Mouse (Mus musculus) left cerebral cortex, adult 9 months (tissue): Measurements from ENCODE around the gene Cd37.

ENCODE experiments used
- DNase-seq, 2 experiments: peaks; one replicate each; pipeline ENCODE4 v3.0.0; 2022; ENCODE audit warnings: low spot score in 2 of 2

The Cd37 gene

DNA sequence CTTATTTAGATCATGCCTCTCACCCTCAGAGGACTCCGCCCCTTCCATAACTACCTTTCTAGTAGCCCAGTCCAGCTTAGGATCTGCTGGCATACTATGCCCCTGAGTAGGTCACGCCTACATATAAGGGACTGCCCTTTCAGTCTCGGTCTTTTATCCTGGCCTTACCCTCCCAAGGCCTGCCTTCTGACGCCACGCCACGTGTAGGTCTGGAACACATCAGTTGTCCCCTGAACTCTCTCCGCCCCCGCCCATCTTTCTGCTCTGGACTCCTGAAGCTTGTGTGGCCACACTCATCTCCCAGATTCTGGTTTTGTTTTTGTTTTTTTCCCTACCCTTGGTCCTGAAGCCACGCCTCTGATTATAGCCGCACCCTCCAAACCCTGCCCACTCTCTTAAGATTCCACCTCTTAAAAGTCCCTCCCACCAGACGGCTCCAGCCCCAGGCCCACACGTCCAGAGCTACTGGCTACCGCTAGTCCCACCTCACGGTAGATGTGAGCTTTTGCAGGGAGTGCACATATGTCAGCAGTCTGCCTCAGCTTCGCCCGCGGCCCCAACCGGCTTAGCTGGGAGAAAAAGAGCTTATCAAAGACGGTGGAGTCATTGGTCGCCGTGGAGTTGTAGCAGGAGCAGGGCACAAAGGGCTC is 3.9 kb downstream of the Cd37 start:
- DNase-seq = no peak

DNA sequence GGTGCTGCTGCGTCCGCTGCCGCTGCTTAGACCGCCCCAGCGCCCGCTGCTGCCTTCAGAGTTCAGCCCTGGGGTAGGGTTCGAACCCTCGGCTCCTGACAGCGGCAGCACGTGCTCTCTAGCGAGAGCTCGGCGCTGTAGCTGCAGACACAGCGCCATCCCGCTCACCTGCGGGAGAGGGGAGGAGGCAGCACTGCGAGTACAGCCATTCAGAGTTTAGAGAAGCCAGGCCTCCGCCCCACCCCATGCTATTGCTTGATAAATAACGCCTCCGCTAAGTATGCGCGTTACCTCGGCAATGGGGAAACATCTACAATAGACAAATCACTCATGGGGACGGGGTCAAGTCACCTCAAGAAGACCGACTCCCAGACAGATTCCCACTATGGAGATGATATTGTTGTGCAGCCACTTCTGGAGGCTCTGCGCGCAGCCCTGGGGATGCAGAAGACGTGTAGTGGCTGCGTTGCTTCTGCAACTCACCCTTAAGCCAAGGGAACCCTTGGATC is 4.5 kb downstream of the Cd37 start:
- DNase-seq = no peak

DNA sequence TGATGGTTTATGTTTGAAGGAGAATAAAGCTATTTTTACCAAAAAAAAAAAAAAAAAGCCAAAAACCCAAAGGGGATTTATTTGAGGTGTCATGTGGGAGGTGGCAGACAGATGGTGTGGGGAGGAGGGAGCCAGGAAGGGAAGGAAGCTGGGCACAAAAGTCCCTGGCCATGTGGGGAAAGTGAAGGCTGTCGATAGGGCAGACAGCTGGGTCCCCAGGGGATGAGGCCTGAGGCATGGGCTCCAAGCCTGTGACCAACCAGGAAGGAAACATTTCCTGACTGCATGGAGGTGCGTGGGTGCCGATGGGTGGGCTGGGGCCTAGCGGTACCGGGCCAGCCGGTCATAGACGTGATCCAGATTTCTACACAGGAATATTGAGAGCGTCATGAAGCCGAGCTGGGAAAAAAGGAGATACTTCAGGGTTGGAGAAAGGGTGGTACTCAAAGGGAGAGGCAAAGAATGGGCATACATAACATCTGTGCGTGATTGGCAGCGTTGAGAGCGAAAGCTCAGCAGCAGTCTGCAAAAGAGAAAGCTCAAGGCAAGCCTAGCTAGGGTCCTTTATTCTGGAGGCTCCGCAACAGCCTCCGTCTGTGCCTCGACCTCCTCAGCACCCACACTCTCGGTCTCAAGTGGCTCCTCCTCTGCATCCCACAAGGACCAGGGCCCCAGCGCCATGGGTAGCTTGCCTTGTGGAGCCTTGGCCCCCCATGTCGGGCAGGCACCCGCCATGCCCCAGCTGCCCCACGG is 5.2 kb downstream of the Cd37 start:
- DNase-seq = peak; percentile 55 to 87

DNA sequence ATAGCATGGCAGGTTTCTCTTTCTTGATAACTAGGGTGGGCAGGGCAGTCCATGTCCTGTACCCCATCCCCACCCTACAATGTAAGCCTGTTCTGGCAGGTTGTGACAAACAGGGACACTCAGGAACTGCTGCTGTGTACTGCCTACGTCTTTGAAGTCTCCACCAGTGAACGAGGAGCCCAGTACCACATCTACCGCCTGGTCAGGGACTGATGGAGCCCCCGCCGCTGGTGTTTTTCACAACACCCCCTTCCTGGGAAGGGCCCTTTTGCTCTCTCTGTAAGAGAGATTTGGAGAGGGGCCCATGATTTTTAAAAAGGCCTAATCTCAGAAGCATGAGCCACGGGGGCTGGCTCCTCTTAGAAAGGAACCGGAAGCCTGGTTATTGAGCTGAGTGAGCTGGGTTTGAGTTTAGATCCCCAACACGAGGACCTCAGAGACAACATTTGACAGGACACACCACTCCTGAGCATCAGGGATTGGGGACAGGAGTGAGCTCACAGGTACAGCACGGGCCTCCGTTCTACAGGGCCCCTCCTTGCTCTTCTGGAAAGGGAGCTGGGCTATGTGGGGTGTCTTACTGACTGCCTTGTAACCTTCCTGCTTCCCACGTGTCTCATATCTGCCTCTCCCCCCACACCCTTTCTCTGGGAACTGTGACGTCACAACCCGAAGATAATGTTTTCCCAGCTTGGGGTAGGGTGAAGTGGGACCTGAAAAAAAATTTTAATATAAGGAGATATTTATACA is 6.0 kb downstream of the Cd37 start:
- DNase-seq = peak in 1 of 2 experiments; percentile 66

DNA sequence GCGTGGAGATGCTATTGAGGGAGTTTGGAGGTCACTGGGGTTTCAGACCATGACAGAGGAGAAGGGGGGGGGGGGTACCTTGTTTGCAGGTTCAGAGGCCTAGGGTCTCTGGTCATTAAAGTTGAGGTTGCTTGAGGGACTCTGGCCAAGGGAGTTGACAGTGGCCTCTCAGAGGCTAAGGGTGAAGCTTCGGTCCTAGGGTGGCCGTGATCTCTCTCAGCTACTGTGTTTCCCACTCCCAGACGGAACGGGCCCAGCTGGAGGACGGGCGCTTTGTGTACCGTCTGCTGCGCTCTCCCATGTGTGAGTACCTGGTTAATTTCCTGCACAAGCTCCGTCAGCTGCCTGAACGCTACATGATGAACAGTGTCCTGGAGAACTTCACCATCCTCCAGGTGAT is 7.0 kb downstream of the Cd37 start:
- DNase-seq = no peak

DNA sequence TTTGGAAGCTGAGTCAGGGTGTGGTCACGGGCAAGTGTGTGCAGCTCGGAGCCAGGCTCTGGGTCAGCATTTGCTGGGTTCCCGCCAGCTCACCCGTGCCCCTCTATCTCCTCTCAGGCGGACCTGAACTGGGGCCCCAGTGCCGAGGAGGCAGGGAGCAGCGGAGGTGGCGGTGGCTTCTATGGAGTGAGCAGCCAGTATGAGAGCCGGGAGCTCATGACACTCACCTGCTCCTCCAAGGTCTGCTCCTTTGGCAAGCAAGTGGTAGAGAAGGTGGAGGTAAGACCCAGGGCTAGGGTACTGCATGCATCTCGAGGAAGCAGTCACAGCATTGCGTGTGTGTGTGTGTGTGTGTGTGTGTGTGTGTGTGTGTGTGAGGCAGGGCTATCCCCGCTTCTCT is 7.7 kb downstream of the Cd37 start:
- no peak for DNase-seq

DNA sequence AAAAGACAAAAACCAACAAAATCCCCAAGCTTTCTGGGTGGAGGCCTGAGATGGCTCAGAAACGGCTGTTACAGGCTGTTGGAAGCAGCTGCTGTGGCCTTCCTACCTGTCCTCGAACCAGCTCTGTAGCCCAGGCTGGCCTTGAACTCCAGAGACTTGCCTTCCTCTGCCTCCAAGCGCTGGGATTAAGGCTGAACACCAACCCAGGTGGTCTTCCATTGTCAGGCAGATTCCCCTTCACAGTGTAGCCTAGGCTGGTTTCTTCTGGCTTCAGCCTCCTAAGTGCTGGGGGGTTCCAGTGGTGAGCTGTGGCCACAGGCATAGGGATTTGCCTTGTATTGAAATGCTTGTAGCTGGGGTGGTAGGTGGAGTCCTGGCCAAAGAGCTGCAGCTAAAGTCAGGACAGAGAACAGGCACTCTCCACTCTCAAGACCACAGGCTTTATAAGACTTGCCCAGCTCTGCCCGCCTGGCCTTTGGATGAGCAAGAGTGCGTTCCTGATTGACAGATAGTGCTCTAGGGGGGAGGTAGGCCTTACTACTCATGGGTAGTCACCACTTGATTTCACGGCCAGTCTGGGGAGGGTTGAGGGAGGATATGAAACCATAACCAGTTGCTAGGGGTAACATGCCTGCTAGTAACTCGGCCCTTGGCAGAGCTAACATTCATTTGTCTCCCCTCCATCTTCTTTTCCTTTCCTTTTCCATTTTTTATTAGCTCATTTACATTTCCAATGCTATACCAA is 9.3 kb downstream of the Cd37 start:
- no peak for DNase-seq

DNA sequence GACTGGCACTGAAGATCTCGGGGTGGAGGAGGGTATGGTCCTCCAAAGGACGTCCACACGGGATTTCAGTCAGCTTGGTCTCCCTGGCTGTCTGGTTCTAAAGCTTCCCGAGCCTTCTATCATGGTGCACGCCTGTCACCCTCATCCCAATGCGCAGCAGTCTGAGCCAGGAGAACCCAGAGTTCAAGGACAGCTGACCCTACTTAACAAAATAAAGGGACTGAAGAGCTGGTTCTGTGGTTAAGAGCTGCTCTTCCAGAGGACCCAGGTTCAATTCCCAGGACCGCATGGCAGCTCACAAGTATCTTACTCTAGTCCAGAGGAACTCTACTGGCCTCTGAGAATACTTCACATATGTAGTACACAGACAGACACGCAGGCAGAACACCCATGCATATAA is 9.9 kb downstream of the Cd37 start:
- DNase-seq = no peak

DNA sequence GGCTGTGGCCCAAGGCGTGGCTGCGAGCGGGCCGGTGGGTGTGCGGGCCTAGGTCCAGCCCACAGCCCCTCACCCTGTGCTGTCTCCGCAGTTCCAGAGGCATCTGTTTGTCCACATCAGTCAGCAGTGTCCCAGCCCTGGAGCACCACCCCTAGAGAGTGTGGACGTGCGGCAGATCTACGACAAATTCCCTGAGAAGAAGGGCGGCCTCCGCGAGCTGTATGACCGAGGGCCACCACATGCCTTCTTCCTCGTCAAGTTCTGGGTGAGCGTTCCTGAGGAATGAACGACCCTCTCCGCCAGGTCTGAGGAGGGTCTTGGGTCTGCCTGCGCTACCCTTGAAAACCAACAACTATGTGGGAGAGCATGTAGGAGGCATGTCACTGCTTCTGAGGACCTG is 10.4 kb downstream of the Cd37 start:
- DNase-seq = no peak

DNA sequence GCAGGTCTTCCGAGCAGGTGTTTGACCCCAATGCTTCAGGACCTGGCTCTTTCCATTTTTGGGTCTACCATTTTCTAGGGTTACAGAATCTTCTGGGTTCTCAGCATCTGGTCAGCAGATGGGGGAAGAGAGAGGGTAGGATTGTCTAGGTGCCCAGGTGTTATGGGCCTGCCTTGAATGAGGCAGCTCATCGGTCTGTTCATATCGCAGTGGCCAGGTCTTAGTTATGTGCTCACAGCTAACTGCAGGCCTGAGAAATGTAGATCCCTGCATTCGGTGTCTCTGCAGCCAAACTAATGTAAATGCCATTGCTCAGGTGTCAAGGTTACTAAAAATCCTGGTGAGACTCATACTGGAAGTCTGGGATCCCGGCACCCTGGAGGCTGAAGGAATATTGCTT is 12.5 kb downstream of the Cd37 start:
- no peak for DNase-seq

DNA sequence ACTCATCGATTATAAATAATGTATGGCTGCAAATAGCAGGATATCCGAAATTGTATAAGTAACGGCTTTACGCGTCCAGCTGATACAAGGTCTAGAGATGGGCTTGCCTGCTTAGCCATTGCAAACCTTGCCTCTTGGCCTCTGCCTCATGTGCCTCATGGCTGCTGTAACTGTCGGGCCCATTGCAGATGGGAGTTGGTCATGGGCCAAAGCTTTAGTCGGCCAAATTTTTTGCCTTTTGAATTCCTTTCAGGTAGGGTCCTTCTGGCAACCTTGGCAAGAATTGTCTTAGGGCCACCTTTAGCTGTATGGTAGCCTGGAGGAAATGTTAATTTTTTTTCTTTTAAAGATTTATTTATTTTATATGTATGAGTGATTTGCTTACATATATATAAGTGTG is 14.1 kb downstream of the Cd37 start:
- DNase-seq = no peak

DNA sequence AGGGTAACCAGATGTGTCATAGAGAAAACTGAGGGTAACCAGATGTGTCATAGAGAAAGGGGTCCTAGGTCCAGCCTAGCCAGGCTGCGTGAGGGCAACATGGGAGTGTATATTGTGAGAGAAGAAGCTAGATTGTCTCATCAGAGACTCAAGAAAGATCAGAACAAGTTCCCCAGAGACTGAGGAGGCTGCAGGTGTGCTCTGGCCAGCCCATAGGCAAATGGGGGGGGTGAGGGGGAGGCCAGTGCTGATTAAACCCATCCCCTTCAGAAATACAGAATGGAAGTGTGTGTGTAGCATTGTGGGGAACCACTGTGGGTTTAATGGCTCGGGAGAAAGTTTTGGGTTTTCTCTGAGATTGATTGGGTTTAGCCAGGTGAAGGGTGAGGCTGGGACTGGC is 17.2 kb downstream of the Cd37 start:
- no peak for DNase-seq

DNA sequence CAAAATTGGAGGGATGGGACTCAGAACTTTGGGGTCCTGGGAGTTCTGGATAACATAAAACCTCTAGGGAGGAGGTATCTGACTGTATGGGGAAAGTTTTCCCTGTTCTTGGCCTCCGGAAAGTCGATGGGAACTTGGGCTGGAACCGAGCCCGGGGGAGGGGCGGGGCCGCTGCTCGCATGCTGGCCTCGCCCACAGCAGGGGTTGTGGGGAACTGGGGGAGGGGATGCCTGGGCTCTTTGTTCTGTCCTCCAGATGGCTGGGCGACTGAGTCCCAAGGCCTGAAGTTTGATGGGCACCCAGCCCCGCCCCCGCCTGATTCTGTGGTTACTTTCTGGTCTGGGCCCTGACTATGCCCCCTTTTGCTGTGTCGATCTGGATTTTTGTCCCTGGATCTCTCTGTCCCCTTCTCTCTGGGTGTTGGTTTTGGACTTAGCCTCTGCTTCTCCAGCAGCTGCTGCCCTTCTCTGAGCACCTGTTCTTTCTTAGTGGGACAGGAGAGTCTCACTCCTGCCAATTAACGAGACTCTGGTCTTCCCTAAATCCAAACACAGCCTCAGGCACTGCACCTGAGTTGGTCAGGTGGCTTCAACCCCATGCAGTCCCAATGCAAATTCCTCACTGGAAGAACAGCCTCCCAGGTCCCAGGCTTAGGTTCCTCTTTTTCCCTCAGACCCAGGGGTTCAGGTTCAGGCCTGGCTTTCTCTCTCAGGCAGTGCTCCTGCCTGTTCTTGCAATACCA is 22.3 kb downstream of the Cd37 start:
- no peak for DNase-seq

DNA sequence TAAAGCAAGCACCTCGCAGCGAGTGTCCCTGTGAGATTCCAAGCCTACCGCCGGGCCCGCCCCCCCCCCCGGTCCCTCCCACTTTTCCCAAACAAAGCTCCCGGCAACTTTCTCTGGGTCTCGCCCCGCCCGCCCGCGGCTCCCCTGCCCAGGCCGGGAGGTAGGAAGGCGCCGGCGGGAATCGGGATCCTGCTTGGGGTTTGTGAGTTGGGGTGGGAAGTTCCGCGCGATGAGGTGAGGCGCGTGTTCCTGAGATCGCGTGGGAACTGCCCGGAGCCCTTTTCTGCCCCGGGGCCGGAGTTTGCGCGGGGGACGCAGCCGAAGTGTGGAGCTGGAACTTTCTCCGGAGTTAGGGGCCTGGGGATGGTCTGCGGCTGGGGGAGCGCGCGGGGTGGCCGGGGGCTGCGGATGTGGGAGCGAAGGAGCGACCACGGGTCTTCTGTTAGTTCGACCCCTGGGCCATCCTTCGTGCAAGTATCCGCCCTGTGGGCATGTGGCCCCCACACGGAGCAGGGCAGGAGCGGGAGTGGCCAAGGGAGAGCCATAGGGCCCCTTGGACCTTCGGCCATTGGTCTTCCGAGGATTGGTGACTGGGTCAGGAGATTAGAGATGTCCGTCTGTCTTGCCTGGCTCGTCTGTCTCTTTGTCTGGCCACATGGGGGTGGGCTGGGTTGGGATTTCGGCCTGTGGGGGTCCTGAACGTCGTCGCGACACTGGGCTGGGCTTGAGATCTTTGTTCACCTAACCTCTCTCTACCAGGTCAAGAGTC is 23.1 kb downstream of the Cd37 start, which contains the start of gene Tead2:
Gene Tead2 (plus strand): TSS at position 81 of the 769 bp plus-strand sequence.
- DNase-seq = no peak

DNA sequence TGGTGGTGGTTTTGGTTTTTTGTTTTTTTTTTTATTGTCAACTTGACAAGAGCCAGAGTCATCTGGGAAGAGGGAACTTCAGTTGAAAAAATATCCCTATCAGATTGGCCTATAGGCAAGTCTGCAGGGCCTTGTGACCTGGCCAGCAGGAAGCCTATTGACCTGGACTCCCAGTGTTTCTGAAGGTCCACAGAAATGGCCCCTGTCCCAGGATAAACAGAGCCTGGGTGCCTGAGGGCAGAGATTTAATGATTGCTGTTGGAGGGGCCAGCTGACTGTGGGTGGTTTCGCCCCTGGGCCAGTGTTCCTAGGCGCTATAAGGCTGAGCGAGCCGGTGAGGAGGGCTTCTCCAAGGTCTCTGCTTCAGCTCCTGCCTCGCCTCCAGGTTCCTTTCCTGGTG is 25.2 kb downstream of the Cd37 start:
- no peak for DNase-seq

DNA sequence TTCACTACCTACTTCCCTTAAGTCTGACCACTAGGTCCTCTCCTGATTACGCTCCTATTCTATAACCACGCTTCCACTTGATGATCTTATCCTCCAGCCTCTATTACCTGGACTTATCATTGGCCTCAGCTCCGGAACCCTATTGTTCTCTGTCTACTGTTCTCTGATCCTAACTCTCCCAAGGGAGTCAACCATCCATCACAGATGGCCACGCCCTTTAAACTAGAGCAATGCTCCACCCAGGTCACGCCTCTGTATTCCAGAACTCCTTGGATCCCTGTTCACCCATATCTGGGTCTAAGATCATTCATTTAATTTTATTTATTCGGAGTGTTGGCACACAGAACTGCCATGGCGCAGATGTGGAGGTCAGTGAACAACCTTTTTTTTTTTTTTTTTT is 26.6 kb downstream of the Cd37 start:
- no peak for DNase-seq

DNA sequence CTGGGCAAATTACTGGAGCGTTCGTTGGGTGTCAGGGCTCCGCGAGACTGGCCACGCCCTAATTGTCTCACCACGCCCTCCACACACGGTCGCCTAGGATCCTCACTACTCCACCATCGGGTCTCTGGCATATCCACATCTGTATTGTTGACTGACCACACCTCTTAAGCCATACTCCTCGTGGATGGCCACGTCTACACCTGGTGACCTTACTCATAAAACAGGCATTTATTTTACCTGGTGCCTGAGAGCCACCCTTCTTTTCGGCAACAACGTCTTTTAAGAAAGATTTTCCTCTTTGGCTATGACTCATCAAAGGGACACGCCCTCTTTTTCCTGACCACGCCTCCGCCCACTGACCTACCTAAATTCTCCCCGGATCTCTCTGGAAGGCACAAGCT is 27.1 kb downstream of the Cd37 start, which contains the start of gene Dkkl1:
Gene Dkkl1 (minus strand): TSS at position 297 of the 401 bp plus-strand sequence.
- DNase-seq = no peak

DNA sequence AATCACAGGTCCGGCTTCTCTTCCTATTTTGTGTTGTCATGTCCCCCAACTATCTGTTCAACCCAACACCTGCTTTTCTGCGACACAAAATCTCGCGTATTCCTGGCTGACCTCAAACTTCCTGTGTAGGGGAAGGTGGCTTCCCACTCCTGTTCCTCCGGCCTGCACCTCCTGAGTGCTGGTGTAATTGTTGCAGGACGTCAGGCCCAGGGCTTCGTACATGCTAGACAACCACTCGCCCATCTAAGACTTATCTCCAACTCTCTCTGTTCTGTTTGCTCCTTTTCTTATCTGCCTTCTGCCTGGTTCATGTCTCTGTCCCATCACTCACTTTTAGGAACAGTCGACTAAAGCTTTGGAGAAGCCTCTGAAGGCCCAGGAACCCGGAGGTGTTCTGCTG is 27.8 kb downstream of the Cd37 start:
- DNase-seq = no peak

DNA sequence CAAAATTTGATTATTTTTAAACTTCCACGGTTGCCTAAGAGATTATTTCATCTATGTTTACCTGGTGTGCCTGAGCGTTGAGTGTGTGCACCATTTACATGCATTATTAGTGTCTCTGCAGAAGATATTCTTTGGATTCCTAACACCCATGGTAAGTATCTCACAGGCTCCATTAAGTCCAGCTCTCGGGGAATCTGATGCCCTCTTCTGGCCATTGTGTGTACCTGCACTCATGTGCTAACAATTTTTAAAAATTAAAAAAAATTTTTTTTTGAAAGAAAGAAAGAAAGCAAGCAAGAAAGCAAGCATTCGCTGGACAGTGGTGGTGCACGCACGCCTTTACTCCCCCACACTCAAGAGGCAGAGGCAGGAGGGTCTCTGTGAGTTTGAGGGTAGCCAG is 30.7 kb downstream of the Cd37 start:
- DNase-seq = no peak

DNA sequence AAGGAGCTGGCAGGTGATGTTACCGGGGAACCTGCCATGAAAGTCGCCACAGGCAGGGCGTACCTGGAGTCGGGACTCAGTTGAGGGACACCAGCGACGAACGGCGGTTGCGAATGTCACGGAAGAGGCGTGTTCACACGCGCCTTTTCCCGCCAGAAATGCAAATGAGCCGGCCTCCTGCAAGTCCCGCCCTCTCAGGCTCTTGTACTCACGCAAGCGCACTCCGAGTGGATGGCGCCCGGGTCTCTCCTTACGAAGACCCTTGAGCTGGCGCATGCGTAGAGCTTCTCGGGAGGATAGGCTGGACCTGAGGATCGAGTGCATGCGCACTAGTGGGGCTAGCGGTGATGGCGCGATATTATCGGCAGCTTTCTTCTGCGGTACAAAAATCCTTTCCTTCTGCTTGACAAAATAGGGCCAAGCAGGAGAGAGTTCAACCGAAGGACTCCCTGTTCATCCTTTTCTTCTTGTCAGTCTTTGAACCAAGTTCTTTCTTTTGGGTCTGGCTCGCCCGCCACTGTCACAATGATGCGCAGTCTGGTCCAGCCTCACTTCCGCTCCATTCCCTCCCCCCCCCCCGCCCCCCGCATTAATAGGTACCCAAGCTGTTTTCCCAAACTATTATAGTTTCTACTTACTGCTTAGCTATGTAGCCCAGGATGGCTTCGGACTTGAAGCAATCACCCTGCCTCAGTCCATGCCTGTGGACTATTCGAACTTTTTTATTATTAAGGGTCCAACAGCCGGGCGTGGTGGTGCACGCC is 34.4 kb downstream of the Cd37 start, which contains the start of gene Ccdc155:
Gene Ccdc155 (minus strand): TSS at position 513 of the 764 bp plus-strand sequence.
- DNase-seq = peak; percentile 86 to 94
